ENCODE assay signal across 8 mouse cellular contexts in the genomic region with DNA sequence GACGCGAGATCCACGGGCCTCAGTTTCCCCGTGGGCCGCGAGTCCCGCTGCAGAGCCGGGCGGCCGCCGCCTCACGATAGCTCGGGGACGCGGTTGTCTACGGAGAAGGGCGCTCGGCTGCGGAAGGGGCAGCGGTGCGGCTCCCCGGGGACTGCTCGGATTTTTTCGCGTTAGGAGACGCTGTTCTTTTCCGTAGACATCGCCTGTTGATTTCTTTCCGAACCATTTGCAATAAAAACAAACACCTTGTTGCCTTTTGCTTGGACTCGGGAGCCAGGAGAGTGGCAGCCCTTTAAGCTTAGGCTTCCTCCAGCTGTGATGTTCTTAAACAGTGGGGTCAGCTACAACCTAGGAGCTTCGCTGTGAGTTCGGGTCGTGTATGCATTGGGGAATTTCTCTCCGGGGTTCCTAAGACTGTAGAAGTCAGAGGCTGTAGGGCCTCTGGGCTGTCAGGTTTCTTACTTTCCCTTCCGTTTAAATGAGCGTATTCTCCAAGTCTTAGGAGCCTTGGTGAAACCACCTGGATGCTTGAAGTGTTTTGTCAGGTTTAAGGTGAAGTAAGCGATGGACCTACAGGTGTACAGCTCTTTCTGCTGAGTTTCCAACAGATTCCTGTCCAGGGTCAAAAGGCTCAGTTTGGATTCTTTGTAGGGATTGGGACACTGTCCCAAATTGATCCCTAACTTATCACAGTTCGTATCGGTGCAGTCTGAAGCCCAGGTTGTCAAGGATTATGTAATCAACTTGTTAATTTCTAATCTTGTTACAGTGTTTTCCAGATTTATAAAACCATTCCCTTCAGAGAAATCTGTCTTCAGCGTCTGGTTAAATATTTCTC. TPM values are rescaled to one million over a fixed set of nuclear protein-coding genes. Genes with fewer than 3 reads are reported as not detected.
DNase-seq lines count a peak whose midpoint lies in the region; ATAC-seq and TF ChIP-seq lines count a peak whose summit lies in the region.

No protein-coding gene starts in this region.

- peaks cover 5% of the 10 kb centered on the region for H3K4me1 ChIP-seq in forebrain, embryonic 16.5 days (replicated peaks; ENCODE audit: control insufficient read depth, insufficient read depth, low read length)
- H3K4me1 ChIP-seq in intestine, embryonic 16.5 days (ENCODE audit: control insufficient read depth, insufficient read depth, low read length) = peaks cover 20% of the 10 kb centered on the region
- peaks cover 27% of the 10 kb centered on the region for H3K4me1 ChIP-seq in liver, postnatal 0 days (ENCODE audit: insufficient read depth)

- H3K27me3 ChIP-seq in forebrain, embryonic 16.5 days (replicated peaks; ENCODE audit: control insufficient read depth, insufficient read depth, low read length) = no peaks in the 10 kb centered on the region
- no peaks in the 10 kb centered on the region for H3K27me3 ChIP-seq in intestine, embryonic 16.5 days (replicated peaks; ENCODE audit: control insufficient read depth, insufficient read depth, low read length)
- H3K27me3 ChIP-seq in liver, postnatal 0 days (ENCODE audit: insufficient read depth, low read length) = no peaks in the 10 kb centered on the region

- H3K36me3 ChIP-seq in forebrain, embryonic 16.5 days (ENCODE audit: control insufficient read depth, insufficient read depth) = no peaks in the 10 kb centered on the region
- no peaks in the 10 kb centered on the region for H3K36me3 ChIP-seq in intestine, embryonic 16.5 days (ENCODE audit: control insufficient read depth, insufficient read depth, low read length)
- H3K36me3 ChIP-seq in liver, postnatal 0 days (replicated peaks; ENCODE audit: insufficient read depth, low read length) = no peaks in the 10 kb centered on the region; the same call in 1 of the 2 replicates

- peak overlapping the region; percentile 84 for H3K4me3 ChIP-seq in forebrain, embryonic 16.5 days (replicated peaks; ENCODE audit: low read length)
- H3K4me3 ChIP-seq in intestine, embryonic 16.5 days (ENCODE audit: low read length) = peak overlapping the region; percentile 89
- H3K4me3 ChIP-seq in liver, postnatal 0 days (ENCODE audit: low read depth, low read length) = peak overlapping the region; percentile 70

- peak overlapping the region; percentile 97 for H3K4me2 ChIP-seq in forebrain, embryonic 16.5 days (ENCODE audit: low read length)
- H3K4me2 ChIP-seq in intestine, embryonic 16.5 days (ENCODE audit: low read depth, low read length) = peak overlapping the region; percentile 63
- peak overlapping the region; percentile 76 for H3K4me2 ChIP-seq in liver, postnatal 0 days (ENCODE audit: low read depth, low read length)

- no peaks in the 10 kb centered on the region for H3K9me3 ChIP-seq in forebrain, embryonic 16.5 days (ENCODE audit: control insufficient read depth, low read length)
- H3K9me3 ChIP-seq in intestine, embryonic 16.5 days (ENCODE audit: control insufficient read depth, low read length) = no peaks in the 10 kb centered on the region
- H3K9me3 ChIP-seq in liver, postnatal 0 days (ENCODE audit: low read length) = no peaks in the 10 kb centered on the region

- H3K27ac ChIP-seq in forebrain, embryonic 16.5 days (ENCODE audit: low read length) = peak overlapping the region; percentile 91
- peak overlapping the region; percentile 89 for H3K27ac ChIP-seq in intestine, embryonic 16.5 days (ENCODE audit: low read length)
- H3K27ac ChIP-seq in liver, postnatal 0 days (ENCODE audit: low read depth) = peak overlapping the region; percentile 92

- no peak for TF ChIP-seq EP300 in liver, postnatal 0 days (IDR thresholded peaks at IDR 0.05; ENCODE audit: low read depth)

- peak; percentile 7 for DNase-seq in ovary, postnatal 14 days (ENCODE audit: low spot score)
- no peak for DNase-seq in ovary, postnatal 10 days (ENCODE audit: low spot score)
- peak; percentile 13 for DNase-seq in c-Kit-negative CD71-positive TER-119-positive erythroid progenitor cells, embryonic 14.5 days (ENCODE audit: low read depth, low spot score)
- peak; percentile 42 for DNase-seq in liver, postnatal 0 days
- DNase-seq in right cerebral cortex, postnatal 14 days = peak; percentile 44

- peak overlapping the region; percentile 93 for H3K9ac ChIP-seq in forebrain, embryonic 16.5 days (replicated peaks; ENCODE audit: low read depth, low read length)
- peak overlapping the region; percentile 96 for H3K9ac ChIP-seq in intestine, embryonic 16.5 days (ENCODE audit: low read depth, low read length)
- peak overlapping the region; percentile 82 for H3K9ac ChIP-seq in liver, postnatal 0 days (replicated peaks)

- 3% methylated on average over 39 of the region's 40 CpGs for WGBS in forebrain, embryonic 16.5 days
- WGBS in intestine, embryonic 16.5 days = 4% methylated on average over 40 of the region's 40 CpGs
- 5% methylated on average over 38 of the region's 40 CpGs for WGBS in liver, postnatal 0 days (ENCODE audit: insufficient replicate concordance)

- no peak for TF ChIP-seq CTCF in liver, postnatal 0 days (IDR thresholded peaks at IDR 0.05; ENCODE audit: low read depth)

- ATAC-seq in forebrain, embryonic 16.5 days = no peak
- peak; percentile 47 for ATAC-seq in intestine, embryonic 16.5 days
- ATAC-seq in liver, postnatal 0 days = no peak
- ATAC-seq in granulocyte monocyte progenitor cell, adult 5-6 weeks (replicated peaks; ENCODE audit: poor library complexity, severe bottlenecking) = no peak

RNA-seq across cellular contexts. Expression of a gene that starts 0.8 kb away (rescaled TPM):
- polyA plus RNA-seq in forebrain, embryonic 16.5 days (2015; fragmentation: Nextera tagmentation; extraction: Ambion mirVana) = 73.4 and 85.3 TPM in 2 replicates
- 45.5 and 48.7 TPM in 2 replicates for polyA plus RNA-seq in intestine, embryonic 16.5 days (2015; fragmentation: Nextera tagmentation; extraction: Ambion mirVana)
- 24.0 and 25.5 TPM in 2 replicates for polyA plus RNA-seq in liver, postnatal 0 days (2015; fragmentation: Nextera tagmentation; extraction: Ambion mirVana)
- total RNA-seq in granulocyte monocyte progenitor cell, adult 5-6 weeks (2014; fragmentation: Nextera tagmentation) = 15.4 and 17.8 TPM in 2 replicates
- total RNA-seq in granulocyte monocyte progenitor cell, adult 5-6 weeks (2017) = 19.8 and 25.9 TPM in 2 replicates
